Mouse (Mus musculus) myocyte (in vitro differentiated cells): ENCODE results near the gene R3hdm4.

Experiments used
- CEBPB ChIP-seq: IDR thresholded peaks from 2 replicates; pipeline ENCODE4 v1.6.1; 2011; ENCODE audit warnings: mild to moderate bottlenecking, moderate library complexity; ENCODE audit not compliant: poor library complexity, insufficient read depth, severe bottlenecking
- E2F4 ChIP-seq: IDR thresholded peaks from one replicate; pipeline ENCODE4 v1.6.1; 2011; ENCODE audit warnings: mild to moderate bottlenecking, control low read depth, moderate library complexity; ENCODE audit not compliant: insufficient read depth
- MAX ChIP-seq: IDR thresholded peaks from one replicate; pipeline ENCODE4 v1.6.1; 2011; ENCODE audit warnings: low read depth, mild to moderate bottlenecking, control low read depth
- MYOD1 ChIP-seq, 3 experiments: IDR thresholded peaks; one replicate each; pipeline ENCODE4 v1.6.1; 2011; ENCODE audit warnings: control low read depth in 2 of 3, low read depth in 2 of 3, mild to moderate bottlenecking in 2 of 3, moderate library complexity in 1 of 3; ENCODE audit not compliant: insufficient read length in 2 of 3, control insufficient read depth in 1 of 3
- MYOG ChIP-seq, 3 experiments: IDR thresholded peaks; one replicate each; pipeline ENCODE4 v1.6.1; 2011; ENCODE audit warnings: control low read depth in 2 of 3, low read depth in 2 of 3, mild to moderate bottlenecking in 2 of 3; ENCODE audit not compliant: insufficient read length in 2 of 3, control insufficient read depth in 1 of 3, insufficient read depth in 1 of 3
- POLR2A ChIP-seq: IDR thresholded peaks from one replicate; pipeline ENCODE4 v1.6.1; 2011; ENCODE audit warnings: low read depth, mild to moderate bottlenecking, control low read depth, moderate library complexity; ENCODE audit not compliant: insufficient read length
- POLR2AphosphoS2 ChIP-seq: IDR thresholded peaks from one replicate; pipeline ENCODE4 v1.6.1; 2011; ENCODE audit warnings: low read depth, control low read depth; ENCODE audit not compliant: insufficient read length
- REST ChIP-seq: IDR thresholded peaks from one replicate; pipeline ENCODE4 v1.6.1; 2011; ENCODE audit warnings: mild to moderate bottlenecking, control low read depth, moderate library complexity; ENCODE audit not compliant: insufficient read depth, insufficient read length
- SRF ChIP-seq: IDR thresholded peaks from one replicate; pipeline ENCODE4 v1.6.1; 2011; ENCODE audit warnings: low read depth; ENCODE audit not compliant: control insufficient read depth, insufficient read length
- TCF12 ChIP-seq: IDR thresholded peaks from one replicate; pipeline ENCODE4 v1.6.1; 2011; ENCODE audit warnings: mild to moderate bottlenecking, control low read depth; ENCODE audit not compliant: poor library complexity, insufficient read depth, severe bottlenecking
- TCF3 ChIP-seq: IDR thresholded peaks from one replicate; pipeline ENCODE4 v1.6.1; 2011; ENCODE audit warnings: low read depth, control low read depth; ENCODE audit not compliant: insufficient read length
- USF1 ChIP-seq: IDR thresholded peaks from one replicate; pipeline ENCODE4 v1.6.1; 2011; ENCODE audit warnings: low read depth, mild to moderate bottlenecking, control low read depth, moderate library complexity

- no peak for TF ChIP-seq POLR2AphosphoS2
- no peak for TF ChIP-seq POLR2A
- no peak for TF ChIP-seq MYOG (IDR thresholded peaks at IDR 0.05; ENCODE audit: control insufficient read depth in 1 of 3, insufficient read depth in 1 of 3, insufficient read length in 2 of 3, low read depth in 2 of 3)
- no peak for TF ChIP-seq SRF
- TF ChIP-seq USF1: no peak
- TF ChIP-seq TCF12: no peak
- no peak for TF ChIP-seq E2F4
- no peak for TF ChIP-seq MAX
- no peak for TF ChIP-seq CEBPB
- no peak for TF ChIP-seq MYOD1 (IDR thresholded peaks at IDR 0.05; ENCODE audit: control insufficient read depth in 1 of 3, insufficient read length in 2 of 3, low read depth in 2 of 3)
- no peak for TF ChIP-seq TCF3
- TF ChIP-seq REST: no peak
These were observed at the start of gene R3hdm4 for GRCm38 (mm10) chr10:79920958-79921535.
